Mouse (Mus musculus) kidney, adult 2 months (tissue): ENCODE data around the gene Hist3h2ba. TPM values are rescaled to one million over a fixed set of nuclear protein-coding genes. Genes with fewer than 3 reads are reported as not detected.

Experiments used
- DNase-seq: peaks from one replicate; pipeline ENCODE4 v3.0.0; 2021
- H3K27ac ChIP-seq: fragments of 200-500 bp; 2 replicates; pipeline ENCODE4 v1.5.1; 2012; ENCODE audit warnings: low read depth, low read length, control low read depth, inconsistent platforms; ENCODE audit not compliant: insufficient read depth
- H3K27me3 ChIP-seq: fragments of 200-500 bp; replicated peaks from 2 replicates; pipeline ENCODE4 v1.6.1; 2012; ENCODE audit warnings: mild to moderate bottlenecking, moderate library complexity, low read length, inconsistent platforms; ENCODE audit not compliant: control insufficient read depth, insufficient read depth
- H3K36me3 ChIP-seq: fragments of 200-500 bp; 2 replicates; pipeline ENCODE4 v1.6.1; 2012; ENCODE audit warnings: mild to moderate bottlenecking, moderate library complexity, low read length, inconsistent platforms; ENCODE audit not compliant: control insufficient read depth, insufficient read depth
- H3K4me1 ChIP-seq: fragments of 200-500 bp; 2 replicates; pipeline ENCODE4 v1.6.1; 2011; ENCODE audit warnings: low read length; ENCODE audit not compliant: control insufficient read depth, insufficient read depth
- H3K4me3 ChIP-seq: fragments of 200-500 bp; 2 replicates; pipeline ENCODE4 v1.5.1; 2011; ENCODE audit warnings: mild to moderate bottlenecking, low read depth, low read length, control low read depth; ENCODE audit not compliant: insufficient read depth
- CTCF ChIP-seq: fragments of 200-500 bp; conservative IDR thresholded peaks from 2 replicates; pipeline ENCODE4 v1.5.1; 2011; ENCODE audit warnings: low read depth, mild to moderate bottlenecking, control low read depth, low read length, moderate library complexity, mixed read lengths; ENCODE audit not compliant: insufficient read depth, insufficient read length
- POLR2A ChIP-seq: fragments of 200-500 bp; IDR thresholded peaks from one replicate; pipeline ENCODE4 v1.6.1; 2011; ENCODE audit warnings: low read depth, low read length, control low read depth
- WGBS: fragments of 180-500 bp; shearing (Covaris S2); methylation state at CpG from one replicate; pipeline ENCODE4 v1.1.7; 2018; 5-methylcytosine and 5-hydroxymethylcytosine counted together
- polyA plus RNA-seq: library from polyadenylated mRNA; depleted of rRNA; stranded (reverse); fragments of >200 nt; gene quantifications from 2 replicates; pipeline ENCODE4 v1.2.3, GENCODE M21; 2012

Hist3h2ba gene
- polyA plus RNA-seq, 1 experiment: 3.0 TPM

DNA sequence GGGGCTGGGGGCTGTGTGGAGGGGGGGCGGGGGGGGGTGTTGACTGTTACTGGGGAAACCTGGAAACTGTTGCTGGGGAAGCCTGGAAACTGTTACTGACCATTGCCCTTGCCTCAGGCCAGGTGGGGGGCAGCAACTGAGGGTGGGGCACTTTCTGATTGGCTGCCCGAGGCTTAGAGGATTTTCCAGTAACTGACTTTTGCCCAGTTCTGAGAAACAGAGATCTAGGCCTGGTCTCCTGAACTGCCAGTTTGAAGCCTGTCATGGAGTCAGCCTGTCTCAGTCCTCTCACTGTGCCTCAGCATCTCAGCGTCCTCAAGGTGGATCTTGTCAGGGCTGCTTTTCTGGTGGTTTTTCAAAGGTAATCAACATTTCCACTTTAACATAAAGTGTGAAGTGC, 25.7 kb downstream of the Hist3h2ba start:
- peak; percentile 82 for DNase-seq
- TF ChIP-seq POLR2A: no peak
- no peak for TF ChIP-seq CTCF
- H3K27ac ChIP-seq: no peak overlapping the region
- peaks cover 14% of the 10 kb centered on the region; the same call in 1 of the 2 replicates for H3K4me1 ChIP-seq
- H3K27me3 ChIP-seq: no peaks in the 10 kb centered on the region
- H3K4me3 ChIP-seq: no peak overlapping the region
- 87% methylated on average over 3 of the region's 3 CpGs for WGBS
- H3K36me3 ChIP-seq: no peaks in the 10 kb centered on the region

DNA sequence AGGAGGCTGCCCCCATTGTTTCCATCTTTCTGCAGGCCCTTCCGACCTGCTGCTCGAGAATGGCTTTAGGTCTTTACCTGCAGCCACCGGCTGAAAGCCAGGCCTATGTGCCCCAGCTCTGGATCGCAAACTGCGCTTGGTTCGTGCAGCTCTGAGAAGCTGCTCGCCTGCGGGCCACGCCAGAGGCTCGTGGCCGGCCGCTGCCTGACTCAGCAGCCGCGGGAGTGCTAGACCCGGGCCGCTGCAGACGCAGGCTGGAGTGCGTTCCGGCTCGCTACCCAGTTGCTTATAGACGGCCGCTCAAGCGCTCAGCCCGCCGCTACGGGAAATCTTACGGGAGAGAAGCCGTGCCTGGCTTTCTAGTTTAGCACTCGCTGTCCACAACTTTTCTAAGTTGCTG, 28.4 kb downstream of the Hist3h2ba start:
- H3K36me3 ChIP-seq: no peaks in the 10 kb centered on the region
- peaks cover 15% of the 10 kb centered on the region; the same call in 1 of the 2 replicates for H3K4me1 ChIP-seq
- peak overlapping the region; percentile 84 for H3K27ac ChIP-seq
- H3K27me3 ChIP-seq: no peaks in the 10 kb centered on the region
- DNase-seq: peak; percentile 52
- TF ChIP-seq POLR2A (no peak), CTCF (no peak)
- WGBS: under 1% methylated on average over 29 of the region's 29 CpGs
- H3K4me3 ChIP-seq: peak overlapping the region; percentile 94

DNA sequence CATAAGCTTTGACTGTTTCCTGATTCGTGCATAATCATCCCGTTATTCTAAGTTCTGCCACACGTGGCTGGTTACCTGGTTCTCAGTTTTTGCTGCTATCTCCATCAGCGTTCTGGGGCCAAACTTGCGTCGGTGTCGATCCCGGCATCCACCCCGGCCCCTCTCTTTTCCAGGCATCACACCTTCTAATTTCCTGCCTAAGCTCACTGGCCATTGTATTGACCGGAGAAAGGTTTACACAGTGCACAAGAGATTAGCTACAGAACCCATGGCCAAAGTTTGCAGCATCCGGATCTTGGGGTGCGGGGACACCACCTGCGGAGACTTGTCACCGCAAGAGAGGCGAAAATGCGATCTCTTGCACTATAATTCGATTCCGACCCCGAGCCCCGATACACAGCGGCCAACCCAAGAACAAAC, 28.9 kb downstream of the Hist3h2ba start:
- Histone ChIP-seq H3K27ac (peak overlapping the region; percentile 84), H3K4me1 (peaks cover 15% of the 10 kb centered on the region; the same call in 1 of the 2 replicates), H3K36me3 (no peaks in the 10 kb centered on the region), H3K4me3 (peak overlapping the region; percentile 94), H3K27me3 (no peaks in the 10 kb centered on the region)
- WGBS: under 1% methylated on average over 21 of the region's 21 CpGs
- DNase-seq: peak; percentile 23
- TF ChIP-seq CTCF (no peak), POLR2A (no peak)

DNA sequence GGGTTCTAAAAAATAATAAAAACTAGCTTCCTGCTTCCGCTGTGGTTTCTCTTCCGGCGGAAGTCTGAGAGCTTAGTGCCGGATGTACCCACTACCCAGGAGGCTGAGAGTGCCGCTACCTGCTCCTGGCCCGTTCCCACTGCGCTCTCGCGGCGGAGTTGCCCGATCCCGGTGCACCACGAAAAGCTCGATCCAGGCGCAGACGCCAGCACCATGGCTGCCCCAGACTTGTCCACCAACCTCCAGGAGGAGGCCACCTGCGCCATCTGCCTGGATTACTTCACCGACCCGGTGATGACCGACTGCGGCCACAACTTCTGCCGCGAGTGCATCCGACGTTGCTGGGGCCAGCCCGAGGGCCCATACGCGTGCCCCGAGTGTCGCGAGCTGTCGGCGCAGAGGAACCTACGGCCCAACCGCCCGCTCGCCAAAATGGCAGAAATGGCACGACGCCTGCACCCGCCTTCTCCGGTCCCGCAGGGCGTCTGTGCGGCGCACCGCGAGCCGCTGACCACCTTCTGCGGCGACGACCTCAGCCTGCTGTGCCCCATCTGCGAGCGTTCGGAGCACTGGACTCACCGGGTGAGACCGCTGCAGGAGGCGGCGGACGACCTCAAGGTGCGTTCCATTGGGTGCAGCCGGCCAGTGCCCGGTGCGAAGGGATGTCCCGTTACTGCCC, 29.4 kb downstream of the Hist3h2ba start, which contains the start of gene Trim11:
TSS of gene Trim11 (plus strand) at position 67 of the 679 bp plus-strand sequence.
- Histone ChIP-seq H3K36me3 (no peaks in the 10 kb centered on the region), H3K4me1 (peaks cover 15% of the 10 kb centered on the region; the same call in 1 of the 2 replicates), H3K4me3 (peak within 1 kb of the TSS; percentile 94), H3K27ac (peak within 1 kb of the TSS; percentile 84), H3K27me3 (no peaks in the 10 kb centered on the region)
- peak; percentile 62 for TF ChIP-seq POLR2A
- TF ChIP-seq CTCF: no peak
- WGBS: under 1% methylated on average over 64 of the region's 64 CpGs
- peak; percentile 79 for DNase-seq

DNA sequence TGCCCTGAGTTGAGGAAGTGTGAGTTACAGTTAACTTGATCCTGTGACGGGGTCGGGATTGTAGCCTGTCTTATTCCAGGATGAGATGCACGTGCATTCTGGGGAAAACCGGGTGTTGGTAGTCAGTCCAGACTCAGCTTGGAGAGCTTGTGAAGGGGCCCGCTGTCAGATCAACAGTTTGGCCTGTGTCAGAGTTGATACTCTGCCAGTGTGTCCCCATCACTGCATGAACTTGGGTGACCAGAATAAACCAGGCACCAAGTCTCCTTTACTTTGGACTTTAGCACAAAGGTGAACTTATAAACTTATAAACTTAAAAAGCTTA, 29.9 kb downstream of the Hist3h2ba start:
- WGBS: 2% methylated on average over 5 of the region's 5 CpGs
- Histone ChIP-seq H3K36me3 (no peaks in the 10 kb centered on the region; the same call in 1 of the 2 replicates), H3K4me3 (peak overlapping the region; percentile 94), H3K4me1 (peaks cover 15% of the 10 kb centered on the region; the same call in 1 of the 2 replicates), H3K27me3 (no peaks in the 10 kb centered on the region), H3K27ac (peak overlapping the region; percentile 84)
- TF ChIP-seq POLR2A: no peak
- TF ChIP-seq CTCF: no peak
- peak; percentile 69 for DNase-seq

DNA sequence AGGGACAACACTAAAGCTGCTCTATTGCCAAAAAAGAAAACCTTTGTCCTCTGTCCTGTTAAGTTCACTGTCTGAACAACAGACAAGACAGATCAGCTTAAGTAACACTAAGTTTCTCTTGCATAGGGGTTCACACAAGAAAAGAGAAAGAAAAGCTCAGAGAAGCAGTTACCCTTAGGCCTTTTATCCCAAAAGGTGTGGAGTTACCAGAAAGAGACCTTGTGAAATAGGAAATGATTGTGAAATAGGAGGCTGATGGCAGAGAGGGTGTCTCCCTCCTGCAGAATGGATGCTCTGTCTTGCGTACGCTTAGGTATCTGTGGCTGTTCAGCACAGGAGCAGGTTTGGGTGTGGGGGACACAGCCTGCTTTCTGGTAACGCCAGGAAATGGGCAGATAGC, 30.5 kb downstream of the Hist3h2ba start:
- DNase-seq: peak; percentile 45
- peaks cover 15% of the 10 kb centered on the region; the same call in 1 of the 2 replicates for H3K4me1 ChIP-seq
- H3K27ac ChIP-seq: peak overlapping the region; percentile 84
- no peaks in the 10 kb centered on the region for H3K27me3 ChIP-seq
- 39% methylated on average over 3 of the region's 3 CpGs for WGBS
- H3K4me3 ChIP-seq: peak overlapping the region; percentile 94
- TF ChIP-seq CTCF (no peak), POLR2A (no peak)
- no peaks in the 10 kb centered on the region; the same call in 1 of the 2 replicates for H3K36me3 ChIP-seq

DNA sequence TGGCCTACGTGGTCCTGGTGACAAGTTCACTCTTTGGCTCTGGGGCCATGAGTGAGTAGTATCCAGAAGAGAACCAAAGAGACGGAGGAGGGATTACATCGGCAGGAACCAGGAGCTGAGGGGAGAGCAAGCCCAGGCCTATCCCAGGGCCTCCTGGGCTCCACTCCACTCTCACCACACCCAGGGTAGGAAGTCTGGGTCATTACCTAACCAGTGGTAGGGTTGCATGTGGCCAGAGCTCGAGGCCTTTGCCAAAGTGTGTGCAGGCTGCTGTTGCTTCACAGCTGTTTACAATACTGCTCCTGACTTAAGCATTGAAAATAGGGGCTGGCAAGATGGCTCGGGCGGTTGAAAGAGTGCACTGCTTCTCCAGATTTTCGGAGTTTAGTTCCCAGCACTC, 30.9 kb downstream of the Hist3h2ba start:
- H3K4me3 ChIP-seq: peak overlapping the region; percentile 16
- no peaks in the 10 kb centered on the region for H3K27me3 ChIP-seq
- peak overlapping the region; percentile 84 for H3K27ac ChIP-seq
- TF ChIP-seq POLR2A: no peak
- no peak for TF ChIP-seq CTCF
- DNase-seq: peak; percentile 51
- peaks cover 15% of the 10 kb centered on the region; the same call in 1 of the 2 replicates for H3K4me1 ChIP-seq
- WGBS: 40% methylated on average over 7 of the region's 7 CpGs
- no peaks in the 10 kb centered on the region; the same call in 1 of the 2 replicates for H3K36me3 ChIP-seq
